Mouse (Mus musculus) heart, adult 2 months (tissue): ENCODE data around the gene Lamp3. TPM values are rescaled to one million over a fixed set of nuclear protein-coding genes. Genes with fewer than 3 reads are reported as not detected.
"Not testable (repeated sequence)": the region's sequence is repeated elsewhere in the genome, so short reads cannot be mapped to it uniquely, and the experiment has no call there.

Source experiments
- DNase-seq, 2 experiments: peaks; one replicate each; pipeline ENCODE4 v3.0.0; 2021
- H3K27ac ChIP-seq: fragments of 200-600 bp; 2 replicates; pipeline ENCODE4 v1.8.1; 2022
- H3K27me3 ChIP-seq: fragments of 200-500 bp; 2 replicates; pipeline ENCODE4 v1.6.1; 2012; ENCODE audit warnings: mild to moderate bottlenecking, low read length, inconsistent platforms, mixed read lengths; ENCODE audit not compliant: control insufficient read depth, insufficient read depth
- H3K36me3 ChIP-seq: fragments of 200-500 bp; 2 replicates; pipeline ENCODE4 v1.6.1; 2012; ENCODE audit warnings: low read length, inconsistent platforms; ENCODE audit not compliant: control insufficient read depth, insufficient read depth
- H3K4me1 ChIP-seq: fragments of 200-500 bp; 2 replicates; pipeline ENCODE4 v1.6.1; 2011; ENCODE audit warnings: low read length; ENCODE audit not compliant: control insufficient read depth, insufficient read depth
- H3K4me3 ChIP-seq: fragments of 200-600 bp; 2 replicates; pipeline ENCODE4 v1.8.1; 2022
- H3K79me2 ChIP-seq: fragments of 200-500 bp; replicated peaks from 2 replicates; pipeline ENCODE4 v1.6.1; 2012; ENCODE audit warnings: mild to moderate bottlenecking, inconsistent platforms, low read length, moderate library complexity, mixed read lengths; ENCODE audit not compliant: control insufficient read depth, insufficient read depth
- H3K9ac ChIP-seq: fragments of 200-500 bp; 2 replicates; pipeline ENCODE4 v1.6.1; 2012; ENCODE audit warnings: low read depth, mild to moderate bottlenecking, control low read depth, inconsistent platforms, low read length, mixed read lengths
- CTCF ChIP-seq: fragments of 200-600 bp; IDR thresholded peaks from 2 replicates; pipeline ENCODE4 v1.8.1; 2022; ENCODE audit warnings: antibody characterized with exemption, mild to moderate bottlenecking, moderate library complexity
- EP300 ChIP-seq: fragments of 200-500 bp; IDR thresholded peaks from 2 replicates; pipeline ENCODE4 v1.6.1; 2011; ENCODE audit warnings: low read depth, low read length, control low read depth; ENCODE audit not compliant: insufficient read depth
- POLR2A ChIP-seq: fragments of 200-500 bp; IDR thresholded peaks from 2 replicates; pipeline ENCODE4 v1.6.1; 2011; ENCODE audit warnings: mild to moderate bottlenecking, low read depth, low read length, control low read depth; ENCODE audit not compliant: insufficient read depth
- WGBS: fragments of 180-500 bp; shearing (Covaris S2); methylation state at CpG from one replicate; pipeline ENCODE4 v1.1.7; 2018; 5-methylcytosine and 5-hydroxymethylcytosine counted together
- intact Hi-C: fragments of 180-260 bp; cut with DNase I; formaldehyde crosslinking; loops from one replicate; pipeline ENCODE4 v1.15.1; 2025
- polyA plus RNA-seq: library from polyadenylated mRNA; depleted of rRNA; stranded (reverse); fragments of >200 nt; gene quantifications from 2 replicates; pipeline ENCODE4 v1.2.3, GENCODE M21; 2012; rRNA removed
- total RNA-seq, 2 experiments: library from RNA; stranded (reverse); gene quantifications; 2 replicates each; pipeline ENCODE4 v1.2.3; 2021

The Lamp3 gene
- total and polyA plus RNA-seq, 3 experiments: 0.07 to 0.20 TPM; not detected in 1

DNA sequence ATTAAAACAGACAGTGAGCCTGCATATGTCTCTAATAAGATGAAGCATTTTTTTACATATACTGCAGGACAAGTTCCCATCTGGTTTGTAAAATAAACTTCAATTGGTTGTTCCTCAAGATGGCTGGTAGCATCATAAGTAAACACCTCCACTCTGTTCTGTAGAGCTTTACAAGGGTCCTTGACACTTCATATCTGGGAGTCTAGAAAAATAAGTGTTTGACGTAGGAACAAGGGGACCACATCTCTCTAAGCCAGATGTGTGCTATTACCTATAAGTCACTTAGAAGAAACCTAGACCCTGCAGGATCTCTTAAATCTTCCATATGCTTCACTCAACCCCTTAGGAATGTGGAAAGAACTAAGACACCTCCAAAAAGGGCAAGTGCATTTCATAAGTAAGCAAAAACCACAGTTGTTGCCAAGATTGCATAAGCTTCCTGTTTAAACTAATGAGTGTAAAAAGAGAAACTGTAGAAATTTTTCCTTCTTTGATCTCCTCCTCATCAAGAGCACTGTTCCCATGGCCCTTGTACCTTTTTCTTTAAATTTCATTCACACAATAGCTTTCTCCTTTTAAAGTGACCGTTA, 35.3 kb downstream of the Lamp3 start:
- Histone ChIP-seq H3K36me3 (no peaks in the 10 kb centered on the region), H3K27ac (no peak overlapping the region), H3K9ac (no peak overlapping the region), H3K79me2 (no peaks in the 10 kb centered on the region), H3K27me3 (no peaks in the 10 kb centered on the region), H3K4me1 (no peaks in the 10 kb centered on the region), H3K4me3 (no peak overlapping the region)
- DNase-seq: no peak
- intact Hi-C loops: no loop called here
- 78% methylated on average over 2 of the region's 2 CpGs for WGBS
- no peak for TF ChIP-seq EP300
- no peak for TF ChIP-seq POLR2A
- TF ChIP-seq CTCF: no peak

DNA sequence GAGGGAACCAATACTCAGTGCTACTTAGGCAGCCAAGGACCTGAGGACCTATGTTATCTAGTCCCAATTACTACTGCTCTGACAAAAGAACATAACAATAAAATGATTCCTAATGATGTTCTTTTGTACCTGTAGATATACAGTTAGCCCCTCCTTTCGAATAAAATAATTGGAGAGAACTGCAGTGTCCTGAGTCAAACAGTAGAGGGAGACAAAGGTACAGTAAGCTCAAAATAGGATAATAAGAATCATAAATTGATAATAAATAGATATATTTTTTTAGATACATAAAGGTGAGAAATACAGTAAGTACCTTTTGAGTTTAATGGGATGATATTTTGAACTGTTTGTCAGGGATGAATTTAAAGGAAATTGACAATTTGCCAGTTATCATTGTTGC, 39.9 kb downstream of the Lamp3 start:
- TF ChIP-seq CTCF (peak; percentile 75), POLR2A (no peak), EP300 (no peak)
- Histone ChIP-seq H3K4me3 (no peak overlapping the region), H3K36me3 (no peaks in the 10 kb centered on the region), H3K4me1 (no peaks in the 10 kb centered on the region), H3K79me2 (no peaks in the 10 kb centered on the region), H3K27ac (no peak overlapping the region), H3K27me3 (no peaks in the 10 kb centered on the region), H3K9ac (no peak overlapping the region)
- intact Hi-C loops: no loop called here
- 51% methylated on average over 1 of the region's 1 CpGs for WGBS
- no peak for DNase-seq

DNA sequence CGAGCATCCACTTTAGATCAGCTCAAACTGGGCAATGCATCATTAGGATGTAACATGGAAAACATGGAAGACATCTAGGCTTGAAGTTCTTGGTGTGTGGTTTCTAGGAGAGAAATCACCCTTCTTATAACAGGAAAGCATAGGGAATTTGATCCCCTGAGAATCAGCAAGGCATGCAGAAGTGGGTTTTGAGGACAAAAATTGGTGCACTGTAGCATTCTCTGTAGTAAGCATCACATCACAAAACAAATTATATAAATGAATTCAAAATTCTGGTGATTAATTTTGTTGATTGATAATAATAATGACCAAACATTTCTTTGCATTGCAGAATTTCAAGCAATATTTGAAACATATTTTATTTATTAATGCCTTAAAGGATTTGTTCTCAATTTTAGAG, 76.4 kb downstream of the Lamp3 start, which contains the start of gene Olfr171:
Gene Olfr171 (minus strand): TSS at position 101 of the 400 bp plus-strand sequence.
- no peaks in the 10 kb centered on the region for H3K27me3 ChIP-seq
- 64% methylated on average over 1 of the region's 1 CpGs for WGBS
- H3K4me3 ChIP-seq: no peak within 1 kb of the TSS
- DNase-seq: no peak
- TF ChIP-seq POLR2A (no peak), EP300 (no peak), CTCF (no peak)
- no peak within 1 kb of the TSS for H3K27ac ChIP-seq
- no peak within 1 kb of the TSS for H3K9ac ChIP-seq
- no peaks in the 10 kb centered on the region for H3K79me2 ChIP-seq
- intact Hi-C loops: no loop called here
- no peaks in the 10 kb centered on the region for H3K36me3 ChIP-seq
- H3K4me1 ChIP-seq: no peaks in the 10 kb centered on the region

DNA sequence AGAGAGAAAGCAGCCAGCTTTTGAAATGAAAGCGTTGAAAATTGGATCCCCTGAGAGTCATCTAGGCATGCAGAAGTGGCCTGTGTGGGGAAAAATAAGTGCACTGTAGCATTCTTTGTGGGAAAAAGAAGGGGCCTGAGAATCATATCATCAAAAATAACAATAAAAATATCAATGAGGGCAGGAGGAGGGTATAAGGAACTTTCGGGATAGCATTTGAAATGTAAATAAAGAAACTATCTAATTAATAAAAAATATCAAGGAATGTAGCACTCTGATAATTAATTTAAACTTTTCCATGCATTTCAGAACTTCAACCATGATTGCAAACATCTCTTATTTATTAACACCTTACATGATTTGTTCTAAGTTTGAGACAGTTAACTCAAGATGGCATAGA, 94.4 kb downstream of the Lamp3 start, which contains the start of gene Olfr170:
Gene Olfr170 (minus strand): TSS at position 101 of the 400 bp plus-strand sequence.
- intact Hi-C loops, H3K27me3 ChIP-seq, H3K4me1 ChIP-seq, H3K36me3 ChIP-seq, H3K79me2 ChIP-seq, H3K27ac ChIP-seq, DNase-seq, H3K9ac ChIP-seq, H3K4me3 ChIP-seq: not testable (repeated sequence)
- WGBS: 72% methylated on average over 2 of the region's 2 CpGs

Other genes with a start within 250 kb of the Lamp3 start
- not detected for gene Olfr166, start 222.7 kb downstream of the Lamp3 start, total RNA-seq
- gene Olfr166, start 222.7 kb downstream of the Lamp3 start, polyA plus RNA-seq: not detected in 2 replicates
- not detected for gene Olfr167, start 184.1 kb downstream of the Lamp3 start, total RNA-seq
- gene Olfr167, start 184.1 kb downstream of the Lamp3 start, polyA plus RNA-seq: not detected in 2 replicates
- not detected for gene Olfr168, start 170.8 kb downstream of the Lamp3 start, total RNA-seq
- not detected in 2 replicates for gene Olfr168, start 170.8 kb downstream of the Lamp3 start, polyA plus RNA-seq
- not detected for gene Olfr169, start 134.6 kb downstream of the Lamp3 start, total RNA-seq
- gene Olfr169, start 134.6 kb downstream of the Lamp3 start, polyA plus RNA-seq: not detected in 2 replicates
- gene Olfr170, start 94.5 kb downstream of the Lamp3 start, total RNA-seq: not detected
- gene Olfr170, start 94.5 kb downstream of the Lamp3 start, polyA plus RNA-seq: not detected in 2 replicates
- not detected for gene Olfr171, start 76.5 kb downstream of the Lamp3 start, total RNA-seq
- gene Olfr171, start 76.5 kb downstream of the Lamp3 start, polyA plus RNA-seq: not detected in 2 replicates
- under 1 TPM; 0.44 to 0.57 TPM for gene B3gnt5, start 53.8 kb upstream of the Lamp3 start, total RNA-seq
- 0.31 and 0.32 TPM in 2 replicates for gene B3gnt5, start 53.8 kb upstream of the Lamp3 start, polyA plus RNA-seq